Mouse (Mus musculus): Measurements from ENCODE around the gene Pkp4.

GRCm38 (mm10) chr2:59212846-59213245 lies 52.2 kb downstream of the Pkp4 start:
- TF ChIP-seq CTCF (IDR thresholded peaks at IDR 0.05): no peak
- no peak for TF ChIP-seq EP300 (IDR thresholded peaks at IDR 0.05)
